Mouse (Mus musculus) spleen, adult 2 months (tissue): Measurements from ENCODE around the gene Rmnd5b.

ENCODE experiments used
- CTCF ChIP-seq: fragments of 200-500 bp; IDR thresholded peaks from 2 replicates; pipeline ENCODE4 v1.5.1; 2011; ENCODE audit warnings: mild to moderate bottlenecking, inconsistent platforms; ENCODE audit not compliant: insufficient read depth, insufficient read length, insufficient replicate concordance; ENCODE audit errors: extremely low read depth
- POLR2A ChIP-seq: fragments of 200-500 bp; IDR thresholded peaks from 2 replicates; pipeline ENCODE4 v1.6.1; 2011; ENCODE audit warnings: low read depth, low read length, inconsistent platforms

GRCm38 (mm10) chr11:51673291-51673690, 37.6 kb upstream of the Rmnd5b start:
- TF ChIP-seq POLR2A (no peak), CTCF (no peak)
